Mouse (Mus musculus): ENCODE data around the gene Aurkc. TPM values are rescaled to one million over a fixed set of nuclear protein-coding genes. Genes with fewer than 3 reads are reported as not detected.
"Not testable (repeated sequence)": the region's sequence is repeated elsewhere in the genome, so short reads cannot be mapped to it uniquely, and the experiment has no call there.

The Aurkc gene
- not detected in 2 replicates for polyA plus RNA-seq (2016; fragmentation: Nextera tagmentation; extraction: Ambion mirVana)

DNA sequence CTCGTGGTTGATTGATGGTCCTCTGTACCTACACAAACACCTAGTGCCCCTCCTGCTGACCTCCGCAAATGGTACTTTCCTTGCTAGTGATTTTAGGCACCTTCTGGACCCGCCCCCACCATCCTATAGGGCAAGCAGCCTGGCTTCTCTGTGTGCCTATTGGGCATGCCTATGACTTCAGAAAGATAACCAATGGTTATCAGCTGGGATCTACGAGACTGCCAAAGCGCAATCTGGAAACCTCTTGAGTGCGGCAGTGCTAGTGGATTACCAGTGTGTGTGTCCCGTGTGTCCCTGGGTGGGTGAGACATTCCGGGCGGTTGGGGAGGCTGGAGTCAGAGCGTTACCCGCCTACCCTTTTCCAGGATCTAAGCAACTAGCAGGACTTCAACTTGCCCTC is at the start of gene Aurkc:
TSS of gene Aurkc (plus strand) at position 50 of the 400 bp plus-strand sequence.
- not testable (repeated sequence) for H3K27ac ChIP-seq; H3K27me3 ChIP-seq; H3K36me3 ChIP-seq (replicated peaks); H3K9ac ChIP-seq; H3K4me2 ChIP-seq; H3K9me3 ChIP-seq; H3K4me1 ChIP-seq; ATAC-seq (ENCODE audit: low FRiP score); H3K4me3 ChIP-seq (replicated peaks)
- 85% methylated on average over 11 of the region's 11 CpGs for WGBS

GRCm38 (mm10) chr7:6948061-6948460 is 47.0 kb upstream of the Aurkc start:
- 94% methylated on average over 20 of the region's 20 CpGs for WGBS
- H3K36me3 ChIP-seq (replicated peaks); ATAC-seq (ENCODE audit: low FRiP score); H3K4me3 ChIP-seq (replicated peaks); H3K4me2 ChIP-seq; H3K4me1 ChIP-seq; H3K27me3 ChIP-seq; H3K9ac ChIP-seq; H3K9me3 ChIP-seq; H3K27ac ChIP-seq: not testable (repeated sequence)

- H3K4me1 ChIP-seq, result no peaks in the 10 kb centered on the region
- no peaks in the 10 kb centered on the region for H3K27me3 ChIP-seq
- H3K36me3 ChIP-seq (replicated peaks), result no peaks in the 10 kb centered on the region
- H3K9me3 ChIP-seq, result no peaks in the 10 kb centered on the region
- ATAC-seq (ENCODE audit: low FRiP score), result no peak
- no peak overlapping the region for H3K4me2 ChIP-seq
- no peak overlapping the region for H3K4me3 ChIP-seq (replicated peaks)
- 93% methylated on average over 4 of the region's 4 CpGs for WGBS
- no peak overlapping the region for H3K27ac ChIP-seq
- H3K9ac ChIP-seq, result no peak overlapping the region
Measured at GRCm38 (mm10) chr7:6956576-6956975, 38.5 kb upstream of the Aurkc start.

DNA sequence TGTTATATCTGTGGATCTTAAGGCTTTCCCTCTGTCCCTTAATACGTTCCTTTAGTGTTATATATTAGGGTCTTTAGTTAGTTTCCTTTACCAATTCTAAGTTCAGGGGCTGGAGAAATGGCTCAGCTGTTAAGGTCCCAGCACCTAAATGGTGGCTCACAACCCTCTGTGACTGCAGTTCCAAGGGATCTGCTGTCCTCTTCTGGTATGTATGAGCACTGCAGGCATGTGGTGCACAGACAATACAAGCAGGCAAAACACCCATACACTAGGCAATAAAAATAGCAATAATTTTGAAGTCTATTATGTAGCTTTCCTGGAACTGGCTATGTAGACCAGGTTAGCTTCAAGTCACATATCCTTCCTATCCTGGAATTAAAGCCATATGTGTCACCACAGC is 36.5 kb upstream of the Aurkc start:
- Histone ChIP-seq H3K36me3 (replicated peaks) (no peaks in the 10 kb centered on the region), H3K9me3 (no peaks in the 10 kb centered on the region; the same call in 1 of the 2 replicates), H3K27ac (no peak overlapping the region), H3K9ac (no peak overlapping the region), H3K4me2 (no peak overlapping the region), H3K4me1 (no peaks in the 10 kb centered on the region), H3K4me3 (replicated peaks) (no peak overlapping the region), H3K27me3 (no peaks in the 10 kb centered on the region)
- ATAC-seq (ENCODE audit: low FRiP score), result no peak
- 78% methylated on average over 1 of the region's 1 CpGs for WGBS

DNA sequence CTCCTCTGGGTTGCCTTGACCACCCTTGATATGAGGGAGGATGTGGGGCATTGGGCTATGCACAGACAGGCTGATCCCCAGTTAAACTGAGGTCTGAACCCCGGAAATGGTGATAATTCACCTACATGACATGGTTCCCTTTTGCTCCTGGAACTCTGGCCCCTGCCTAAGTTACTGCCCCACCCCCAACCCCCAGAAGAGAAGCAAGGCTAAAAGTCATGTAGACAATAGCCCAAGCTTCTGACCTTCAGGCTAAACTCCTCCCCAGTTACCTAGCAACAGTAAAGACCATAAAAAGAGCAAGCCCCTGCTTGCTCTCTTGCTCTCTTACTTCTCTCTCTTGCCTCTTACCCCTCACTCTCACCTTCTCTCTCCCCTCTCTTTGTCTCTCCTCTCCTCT is 21.5 kb upstream of the Aurkc start:
- no peak overlapping the region for H3K9ac ChIP-seq
- no peak overlapping the region for H3K4me3 ChIP-seq (replicated peaks)
- ATAC-seq (ENCODE audit: low FRiP score), result no peak
- no peaks in the 10 kb centered on the region for H3K36me3 ChIP-seq (replicated peaks)
- no peaks in the 10 kb centered on the region for H3K9me3 ChIP-seq
- H3K27me3 ChIP-seq, result no peaks in the 10 kb centered on the region
- 94% methylated on average over 1 of the region's 1 CpGs for WGBS
- H3K27ac ChIP-seq, result no peak overlapping the region
- H3K4me2 ChIP-seq, result no peak overlapping the region
- no peaks in the 10 kb centered on the region for H3K4me1 ChIP-seq

- Histone ChIP-seq H3K27ac (no peak overlapping the region), H3K4me1 (no peaks in the 10 kb centered on the region), H3K36me3 (replicated peaks) (no peaks in the 10 kb centered on the region), H3K4me2 (no peak overlapping the region), H3K27me3 (no peaks in the 10 kb centered on the region), H3K9me3 (no peaks in the 10 kb centered on the region), H3K4me3 (replicated peaks) (no peak overlapping the region), H3K9ac (no peak overlapping the region)
- 93% methylated on average over 19 of the region's 19 CpGs for WGBS
- no peak for ATAC-seq (ENCODE audit: low FRiP score)
Measured at GRCm38 (mm10) chr7:6976890-6977289, 18.2 kb upstream of the Aurkc start.

DNA sequence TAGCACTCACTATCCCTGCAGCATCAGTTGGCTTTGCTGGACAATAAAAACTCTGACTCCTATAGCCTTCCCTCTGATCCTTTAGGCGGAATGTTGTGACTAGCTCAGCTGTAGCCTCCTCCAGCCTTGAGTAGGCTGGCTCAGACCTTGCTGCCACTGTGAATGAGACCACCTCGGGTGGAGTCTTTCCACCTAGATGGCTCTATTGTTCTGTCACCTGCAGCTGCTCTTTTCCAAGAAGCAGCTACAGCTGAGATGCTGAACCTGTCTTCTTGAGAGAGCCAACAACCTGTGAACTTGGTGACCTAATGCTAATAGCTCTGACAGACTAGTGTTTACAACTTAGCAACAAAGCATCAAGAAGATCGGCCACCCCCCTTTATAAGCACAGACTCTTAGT is 3.8 kb downstream of the Aurkc start:
- ATAC-seq (ENCODE audit: low FRiP score); H3K9me3 ChIP-seq; H3K4me2 ChIP-seq; H3K4me1 ChIP-seq; H3K27me3 ChIP-seq; H3K4me3 ChIP-seq (replicated peaks); H3K9ac ChIP-seq; H3K36me3 ChIP-seq (replicated peaks); H3K27ac ChIP-seq: not testable (repeated sequence)
- WGBS, result 60% methylated on average over 3 of the region's 3 CpGs

DNA sequence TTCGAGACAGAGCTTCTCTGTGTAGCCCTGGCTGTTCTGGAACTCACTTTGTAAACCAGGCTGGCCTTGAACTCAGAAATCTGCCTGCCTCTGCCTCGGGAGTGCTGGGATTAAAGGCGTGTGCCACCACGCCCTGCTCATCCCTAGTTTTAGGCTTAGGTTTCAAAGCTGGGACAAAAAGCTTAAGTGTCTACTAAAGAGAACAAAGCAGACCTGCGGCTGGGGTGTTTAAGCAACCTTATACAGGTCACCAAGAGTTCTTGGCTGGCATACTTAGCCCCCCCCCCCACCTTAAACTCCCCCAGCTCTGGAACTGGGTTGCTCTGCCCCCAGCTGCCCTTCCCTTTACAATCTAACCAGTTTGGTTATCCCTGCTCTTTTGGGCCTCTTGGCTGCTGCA is 10.3 kb downstream of the Aurkc start:
- H3K27me3 ChIP-seq; H3K36me3 ChIP-seq (replicated peaks); H3K9ac ChIP-seq; ATAC-seq (ENCODE audit: low FRiP score); H3K4me1 ChIP-seq; H3K4me3 ChIP-seq (replicated peaks); H3K27ac ChIP-seq; H3K9me3 ChIP-seq; H3K4me2 ChIP-seq: not testable (repeated sequence)
- WGBS, result 76% methylated on average over 5 of the region's 5 CpGs

DNA sequence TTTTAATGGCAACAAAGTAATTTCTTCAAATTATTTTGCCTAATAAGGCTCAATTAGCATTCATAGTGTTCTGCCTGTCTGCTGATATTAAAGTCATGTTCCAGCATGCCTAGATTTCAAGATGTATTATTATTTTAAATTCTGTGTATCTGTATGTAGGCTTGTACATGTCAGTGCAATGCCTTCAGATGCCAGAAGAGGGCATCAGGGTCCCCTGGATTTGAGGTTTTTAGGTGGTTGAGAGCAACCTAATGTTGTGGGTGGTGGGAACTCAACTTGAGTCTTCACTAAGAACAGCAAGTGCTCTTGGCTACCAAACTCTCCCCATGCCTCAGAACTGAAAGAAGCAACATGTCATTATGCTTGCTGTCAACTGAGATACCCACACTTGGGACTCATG is 32.3 kb downstream of the Aurkc start:
- Histone ChIP-seq H3K4me2 (no peak overlapping the region), H3K27me3 (no peaks in the 10 kb centered on the region), H3K36me3 (replicated peaks) (no peaks in the 10 kb centered on the region), H3K4me3 (replicated peaks) (no peak overlapping the region), H3K9me3 (peaks cover 21% of the 10 kb centered on the region; the same call in 1 of the 2 replicates), H3K9ac (no peak overlapping the region), H3K27ac (no peak overlapping the region), H3K4me1 (no peaks in the 10 kb centered on the region)
- ATAC-seq (ENCODE audit: low FRiP score), result no peak

DNA sequence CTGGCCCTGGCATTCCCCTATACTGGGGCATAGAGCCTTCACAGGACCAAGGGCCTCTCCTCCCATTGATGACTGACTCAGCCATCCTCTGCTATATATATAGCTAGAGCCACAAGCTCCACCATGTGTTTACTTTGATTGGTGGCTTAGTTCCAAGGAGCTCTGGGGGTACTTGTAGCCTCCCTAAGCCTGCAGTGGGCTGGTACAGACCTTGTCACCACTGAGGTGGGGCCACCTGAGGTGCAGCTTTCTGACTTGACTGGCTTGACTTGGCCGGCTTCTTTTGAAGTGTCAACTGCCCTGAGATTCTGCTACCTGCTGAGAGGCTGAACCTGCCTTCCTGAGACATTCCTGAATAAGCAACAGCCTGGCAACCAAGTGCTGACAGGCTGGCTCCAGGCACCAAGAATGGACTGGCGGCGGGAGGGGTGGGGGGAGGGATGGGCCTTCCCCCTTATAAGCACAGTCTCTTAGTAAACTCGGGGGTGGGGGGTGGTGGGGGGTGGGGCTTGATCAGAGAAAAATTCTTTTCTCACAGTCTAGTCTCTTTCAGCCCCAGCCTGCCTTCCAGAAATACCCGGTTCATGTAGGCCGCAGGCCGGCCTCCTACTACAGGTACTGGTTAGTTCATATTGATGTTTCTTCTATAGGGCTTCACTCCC is 54.7 kb downstream of the Aurkc start:
- not testable (repeated sequence) for H3K9ac ChIP-seq; ATAC-seq (ENCODE audit: low FRiP score); H3K4me3 ChIP-seq (replicated peaks); H3K4me1 ChIP-seq; H3K27me3 ChIP-seq; H3K9me3 ChIP-seq; H3K36me3 ChIP-seq (replicated peaks); H3K27ac ChIP-seq; H3K4me2 ChIP-seq
- 65% methylated on average over 7 of the region's 7 CpGs for WGBS

Other genes with a start within 250 kb of the Aurkc start
- gene Zfp954, start 126.2 kb downstream of the Aurkc start, polyA plus RNA-seq (2016; fragmentation: Nextera tagmentation; extraction: Ambion mirVana), result 18.1 and 19.3 TPM in 2 replicates
- gene Zfp773, start 141.5 kb downstream of the Aurkc start, polyA plus RNA-seq (2016; fragmentation: Nextera tagmentation; extraction: Ambion mirVana), result 12.3 and 12.8 TPM in 2 replicates
- gene Zfp418, start 176.0 kb downstream of the Aurkc start, polyA plus RNA-seq (2016; fragmentation: Nextera tagmentation; extraction: Ambion mirVana), result 3.3 and 3.9 TPM in 2 replicates
- 9.3 and 9.5 TPM in 2 replicates for gene Zfp772, start 214.7 kb downstream of the Aurkc start, polyA plus RNA-seq (2016; fragmentation: Nextera tagmentation; extraction: Ambion mirVana)